Mouse (Mus musculus): ENCODE measurements around the gene Clcn1. TPM values are rescaled to one million over a fixed set of nuclear protein-coding genes. Genes with fewer than 3 reads are reported as not detected.
A peak's percentile ranks its signal among the peaks of the same experiment; 100 is the strongest.

Clcn1 gene
- polyA plus RNA-seq, 1 experiment from 2014 or later, result 1.0 TPM

GRCm38 (mm10) chr6:42257303-42257863 is 29.1 kb upstream of the Clcn1 start:
- H3K27me3 ChIP-seq (ENCODE audit: control insufficient read depth, insufficient read depth, low read length), result no peaks in the 10 kb centered on the region
- H3K9ac ChIP-seq (replicated peaks; ENCODE audit: low read length), result no peak overlapping the region
- H3K36me3 ChIP-seq (replicated peaks; ENCODE audit: control insufficient read depth, insufficient read depth, low read depth, low read length), result no peaks in the 10 kb centered on the region
- H3K4me2 ChIP-seq (ENCODE audit: low read depth, low read length), result no peak overlapping the region
- DNase-seq (ENCODE audit: low spot score), result peak; percentile 72
- H3K4me3 ChIP-seq (ENCODE audit: low read depth, low read length), result no peak overlapping the region
- 13% methylated on average over 11 of the region's 11 CpGs for WGBS
- ATAC-seq (replicated peaks; ENCODE audit: insufficient number of reproducible peaks, low FRiP score, low TSS enrichment, low read depth), result peak; percentile 73; the same call in 1 of the 2 replicates
- no peaks in the 10 kb centered on the region for H3K9me3 ChIP-seq (replicated peaks; ENCODE audit: control insufficient read depth, low read length)
- no peak overlapping the region for H3K27ac ChIP-seq (replicated peaks; ENCODE audit: low read depth, low read length)
- H3K4me1 ChIP-seq (ENCODE audit: control insufficient read depth, insufficient read depth, low read length), result no peaks in the 10 kb centered on the region

GRCm38 (mm10) chr6:42260430-42260829 is 26.1 kb upstream of the Clcn1 start:
- no peaks in the 10 kb centered on the region for H3K4me1 ChIP-seq (ENCODE audit: control insufficient read depth, insufficient read depth, low read length)
- no peak overlapping the region for H3K4me2 ChIP-seq (ENCODE audit: low read depth, low read length)
- H3K27ac ChIP-seq (replicated peaks; ENCODE audit: low read depth, low read length), result no peak overlapping the region
- H3K27me3 ChIP-seq (ENCODE audit: control insufficient read depth, insufficient read depth, low read length), result no peaks in the 10 kb centered on the region
- H3K36me3 ChIP-seq (replicated peaks; ENCODE audit: control insufficient read depth, insufficient read depth, low read depth, low read length), result no peaks in the 10 kb centered on the region
- DNase-seq (ENCODE audit: low spot score), result no peak
- no peaks in the 10 kb centered on the region for H3K9me3 ChIP-seq (replicated peaks; ENCODE audit: control insufficient read depth, low read length)
- ATAC-seq (replicated peaks; ENCODE audit: insufficient number of reproducible peaks, low FRiP score, low TSS enrichment, low read depth), result no peak
- WGBS, result 74% methylated on average over 6 of the region's 6 CpGs
- H3K9ac ChIP-seq (replicated peaks; ENCODE audit: low read length), result no peak overlapping the region
- H3K4me3 ChIP-seq (ENCODE audit: low read depth, low read length), result no peak overlapping the region

- Histone ChIP-seq H3K9me3 (replicated peaks; ENCODE audit: control insufficient read depth, low read length) (no peaks in the 10 kb centered on the region), H3K9ac (replicated peaks; ENCODE audit: low read length) (peak within 1 kb of the TSS; percentile 36; the same call in 1 of the 2 replicates), H3K36me3 (replicated peaks; ENCODE audit: control insufficient read depth, insufficient read depth, low read depth, low read length) (no peaks in the 10 kb centered on the region), H3K4me1 (ENCODE audit: control insufficient read depth, insufficient read depth, low read length) (no peaks in the 10 kb centered on the region), H3K27ac (replicated peaks; ENCODE audit: low read depth, low read length) (no peak within 1 kb of the TSS), H3K27me3 (ENCODE audit: control insufficient read depth, insufficient read depth, low read length) (no peaks in the 10 kb centered on the region), H3K4me2 (ENCODE audit: low read depth, low read length) (no peak within 1 kb of the TSS), H3K4me3 (ENCODE audit: low read depth, low read length) (no peak within 1 kb of the TSS)
- ATAC-seq (replicated peaks; ENCODE audit: insufficient number of reproducible peaks, low FRiP score, low TSS enrichment, low read depth), result no peak
- DNase-seq (ENCODE audit: low spot score), result no peak
- 17% methylated on average over 20 of the region's 20 CpGs for WGBS
Measured at GRCm38 (mm10) chr6:42261524-42262170, 24.8 kb upstream of the Clcn1 start, which contains the start of gene Tmem139. Gene Tmem139, plus strand, starts transcription at chr6:42261970.

GRCm38 (mm10) chr6:42264626-42265312 is 21.7 kb upstream of the Clcn1 start, which contains the start of gene Casp2:
Gene Casp2, plus strand, starts transcription at chr6:42264985.
- no peaks in the 10 kb centered on the region for H3K4me1 ChIP-seq (ENCODE audit: control insufficient read depth, insufficient read depth, low read length)
- DNase-seq (ENCODE audit: low spot score) (peak; percentile 99), ATAC-seq (replicated peaks; ENCODE audit: insufficient number of reproducible peaks, low FRiP score, low TSS enrichment, low read depth) (peak; percentile 100)
- H3K9me3 ChIP-seq (replicated peaks; ENCODE audit: control insufficient read depth, low read length), result no peaks in the 10 kb centered on the region
- peak within 1 kb of the TSS; percentile 70 for H3K4me3 ChIP-seq (ENCODE audit: low read depth, low read length)
- peak within 1 kb of the TSS; percentile 81 for H3K4me2 ChIP-seq (ENCODE audit: low read depth, low read length)
- H3K27ac ChIP-seq (replicated peaks; ENCODE audit: low read depth, low read length), result peak within 1 kb of the TSS; percentile 83
- WGBS, result under 1% methylated on average over 42 of the region's 51 CpGs
- peaks cover 5% of the 10 kb centered on the region for H3K36me3 ChIP-seq (replicated peaks; ENCODE audit: control insufficient read depth, insufficient read depth, low read depth, low read length)
- peak within 1 kb of the TSS; percentile 94 for H3K9ac ChIP-seq (replicated peaks; ENCODE audit: low read length)
- H3K27me3 ChIP-seq (ENCODE audit: control insufficient read depth, insufficient read depth, low read length), result no peaks in the 10 kb centered on the region

GRCm38 (mm10) chr6:42265391-42266330 is 20.8 kb upstream of the Clcn1 start:
- no peaks in the 10 kb centered on the region for H3K4me1 ChIP-seq (ENCODE audit: control insufficient read depth, insufficient read depth, low read length)
- peak overlapping the region; percentile 83 for H3K27ac ChIP-seq (replicated peaks; ENCODE audit: low read depth, low read length)
- ATAC-seq (replicated peaks; ENCODE audit: insufficient number of reproducible peaks, low FRiP score, low TSS enrichment, low read depth) (no peak), DNase-seq (ENCODE audit: low spot score) (peak; percentile 54)
- no peaks in the 10 kb centered on the region for H3K9me3 ChIP-seq (replicated peaks; ENCODE audit: control insufficient read depth, low read length)
- no peaks in the 10 kb centered on the region for H3K27me3 ChIP-seq (ENCODE audit: control insufficient read depth, insufficient read depth, low read length)
- H3K4me2 ChIP-seq (ENCODE audit: low read depth, low read length), result peak overlapping the region; percentile 81
- H3K4me3 ChIP-seq (ENCODE audit: low read depth, low read length), result peak overlapping the region; percentile 70
- peaks cover 5% of the 10 kb centered on the region for H3K36me3 ChIP-seq (replicated peaks; ENCODE audit: control insufficient read depth, insufficient read depth, low read depth, low read length)
- WGBS, result under 1% methylated on average over 21 of the region's 21 CpGs
- peak overlapping the region; percentile 94 for H3K9ac ChIP-seq (replicated peaks; ENCODE audit: low read length)

GRCm38 (mm10) chr6:42270817-42271216 is 15.7 kb upstream of the Clcn1 start:
- DNase-seq (ENCODE audit: low spot score), result no peak
- ATAC-seq (replicated peaks; ENCODE audit: insufficient number of reproducible peaks, low FRiP score, low TSS enrichment, low read depth), result no peak
- no peaks in the 10 kb centered on the region for H3K27me3 ChIP-seq (ENCODE audit: control insufficient read depth, insufficient read depth, low read length)
- no peak overlapping the region for H3K4me2 ChIP-seq (ENCODE audit: low read depth, low read length)
- H3K27ac ChIP-seq (replicated peaks; ENCODE audit: low read depth, low read length), result no peak overlapping the region
- no peak overlapping the region for H3K4me3 ChIP-seq (ENCODE audit: low read depth, low read length)
- no peak overlapping the region for H3K9ac ChIP-seq (replicated peaks; ENCODE audit: low read length)
- H3K9me3 ChIP-seq (replicated peaks; ENCODE audit: control insufficient read depth, low read length), result no peaks in the 10 kb centered on the region
- H3K36me3 ChIP-seq (replicated peaks; ENCODE audit: control insufficient read depth, insufficient read depth, low read depth, low read length), result peaks cover 12% of the 10 kb centered on the region
- H3K4me1 ChIP-seq (ENCODE audit: control insufficient read depth, insufficient read depth, low read length), result no peaks in the 10 kb centered on the region

- H3K36me3 ChIP-seq (replicated peaks; ENCODE audit: control insufficient read depth, insufficient read depth, low read depth, low read length), result peaks cover 22% of the 10 kb centered on the region
- H3K4me2 ChIP-seq (ENCODE audit: low read depth, low read length), result no peak overlapping the region
- no peaks in the 10 kb centered on the region for H3K27me3 ChIP-seq (ENCODE audit: control insufficient read depth, insufficient read depth, low read length)
- H3K4me3 ChIP-seq (ENCODE audit: low read depth, low read length), result no peak overlapping the region
- no peaks in the 10 kb centered on the region for H3K4me1 ChIP-seq (ENCODE audit: control insufficient read depth, insufficient read depth, low read length)
- no peak overlapping the region for H3K9ac ChIP-seq (replicated peaks; ENCODE audit: low read length)
- no peaks in the 10 kb centered on the region for H3K9me3 ChIP-seq (replicated peaks; ENCODE audit: control insufficient read depth, low read length)
- no peak overlapping the region for H3K27ac ChIP-seq (replicated peaks; ENCODE audit: low read depth, low read length)
- DNase-seq (ENCODE audit: low spot score), result no peak
- WGBS, result 62% methylated on average over 2 of the region's 2 CpGs
- no peak for ATAC-seq (replicated peaks; ENCODE audit: insufficient number of reproducible peaks, low FRiP score, low TSS enrichment, low read depth)
Measured at GRCm38 (mm10) chr6:42276151-42276550, 10.3 kb upstream of the Clcn1 start.

Measured in embryonic facial prominence, embryonic 11.5 days (tissue).